Mouse (Mus musculus) G1E (cell line): ENCODE results near the gene Sec14l5. TPM values are rescaled to one million over a fixed set of nuclear protein-coding genes. Genes with fewer than 3 reads are reported as not detected.

Experiments
- ATAC-seq: 2 replicates; pipeline ENCODE4 v1.8.0; 2016; ENCODE audit warnings: mild to moderate bottlenecking; ENCODE audit not compliant: insufficient number of reproducible peaks, poor library complexity, low FRiP score, severe bottlenecking; ENCODE audit errors: extremely low read depth
- DNase-seq: peaks from one replicate; pipeline ENCODE4 v3.0.0; 2012; ENCODE audit warnings: low spot score
- H3K27me3 ChIP-seq: 2 replicates; pipeline ENCODE4 v1.6.1; 2012; ENCODE audit warnings: mild to moderate bottlenecking, low read length, inconsistent platforms; ENCODE audit not compliant: insufficient read depth
- H3K36me3 ChIP-seq: replicated peaks from 2 replicates; pipeline ENCODE3; 2012; ENCODE audit warnings: mild to moderate bottlenecking, inconsistent platforms
- H3K4me1 ChIP-seq: 2 replicates; pipeline ENCODE4 v1.6.1; 2012; ENCODE audit warnings: low read depth, low read length, inconsistent platforms, mixed read lengths; ENCODE audit not compliant: insufficient read depth
- H3K4me3 ChIP-seq: 2 replicates; pipeline ENCODE4 v1.5.1; 2012; ENCODE audit warnings: low read depth, mild to moderate bottlenecking, inconsistent platforms, low read length, moderate library complexity, mixed read lengths
- H3K9me3 ChIP-seq: replicated peaks from 2 replicates; pipeline ENCODE4 v1.6.1; 2012; ENCODE audit warnings: inconsistent platforms
- CTCF ChIP-seq: IDR thresholded peaks from 2 replicates; pipeline ENCODE4 v1.5.1; 2012; ENCODE audit warnings: low read depth, low read length, inconsistent platforms, mixed read lengths
- GATA1 ChIP-seq: IDR thresholded peaks from 2 replicates; pipeline ENCODE4 v1.6.1; 2012; ENCODE audit warnings: borderline replicate concordance, low read length, inconsistent platforms, mixed read lengths
- GATA2 ChIP-seq: IDR thresholded peaks from 2 replicates; pipeline ENCODE4 v1.6.1; 2012; ENCODE audit warnings: low read depth, low read length, inconsistent platforms, borderline replicate concordance
- POLR2AphosphoS5 ChIP-seq: IDR thresholded peaks from 2 replicates; pipeline ENCODE4 v1.6.1; 2012; ENCODE audit warnings: low read depth, low read length, inconsistent platforms; ENCODE audit not compliant: insufficient replicate concordance
- TAL1 ChIP-seq: conservative IDR thresholded peaks from 2 replicates; pipeline ENCODE4 v1.6.1; 2012; ENCODE audit warnings: low read depth, low read length, inconsistent platforms, mixed read lengths
- polyA plus RNA-seq: library from polyadenylated mRNA; stranded (reverse); fragments of >175 nt; gene quantifications from 2 replicates; pipeline ENCODE4 v1.2.3, GENCODE M21; 2012
- total RNA-seq, 2 experiments: library from RNA; stranded (forward) in 1 of 2; stranded (reverse) in 1 of 2; fragments of 200-1000 nt in 1 of 2; fragments of >200 nt in 1 of 2; fragmentation: Nextera tagmentation in 1 of 2; gene quantifications; 2 replicates each; pipeline ENCODE4 v1.2.3; 2014 to 2017

Sec14l5 gene
- total and polyA plus RNA-seq, 3 experiments = 0.11 TPM; not detected in 2

DNA sequence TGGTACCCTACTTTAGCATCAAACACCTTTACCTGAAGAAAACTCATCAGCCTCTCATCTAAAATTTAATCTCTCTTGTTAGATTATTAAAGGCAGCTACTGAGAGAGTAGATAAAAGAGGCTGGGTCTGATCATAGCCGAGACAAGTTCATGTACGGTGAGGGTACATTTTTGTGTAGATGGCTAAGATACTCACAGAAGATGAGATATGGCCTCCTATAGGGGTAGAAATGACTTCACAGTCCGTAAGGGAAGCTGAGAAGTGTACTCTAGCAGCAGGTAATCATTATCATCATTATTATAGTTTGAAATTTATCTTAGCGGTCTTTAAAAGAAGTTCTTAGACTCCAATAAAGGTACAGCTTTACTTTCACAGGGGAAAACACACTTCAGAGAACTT lies 86.1 kb downstream of the Sec14l5 start:
- H3K4me3 ChIP-seq = no peak overlapping the region; the same call in 1 of the 2 replicates
- ATAC-seq = 0 out of 2 replicates have a peak, but pooled peaks have one; percentile 6

GRCm38 (mm10) chr16:5233418-5234313 lies 86.8 kb downstream of the Sec14l5 start, which contains the start of gene Alg1:
Gene Alg1, plus strand, starts transcription at chr16:5233621.
- H3K36me3 ChIP-seq = peaks cover 38% of the 10 kb centered on the region
- no peak for TF ChIP-seq GATA2
- TF ChIP-seq POLR2AphosphoS5 = no peak
- TF ChIP-seq GATA1 = no peak
- TF ChIP-seq TAL1 = no peak
- TF ChIP-seq CTCF = no peak
- ATAC-seq (peak; percentile 90), DNase-seq (peak; percentile 96)
- no peaks in the 10 kb centered on the region for H3K27me3 ChIP-seq
- H3K4me3 ChIP-seq = peak within 1 kb of the TSS; percentile 98
- H3K9me3 ChIP-seq = no peaks in the 10 kb centered on the region
- peaks cover 25% of the 10 kb centered on the region for H3K4me1 ChIP-seq

More for the DNA sequence above, 86.1 kb downstream of the Sec14l5 start:
- no peaks in the 10 kb centered on the region for H3K27me3 ChIP-seq
- no peak for TF ChIP-seq GATA1
- no peak for TF ChIP-seq TAL1
- peaks cover 25% of the 10 kb centered on the region for H3K4me1 ChIP-seq
- no peaks in the 10 kb centered on the region for H3K9me3 ChIP-seq
- peaks cover 31% of the 10 kb centered on the region for H3K36me3 ChIP-seq
- DNase-seq = no peak

Other genes with a start within 250 kb of the Sec14l5 start
- gene Nudt16l1, start 208.3 kb upstream of the Sec14l5 start, total RNA-seq (2014; fragmentation: Nextera tagmentation) = 21.7 and 23.1 TPM in 2 replicates
- 20.5 and 21.6 TPM in 2 replicates for gene Nudt16l1, start 208.3 kb upstream of the Sec14l5 start, total RNA-seq (2017)
- 37.8 and 42.9 TPM in 2 replicates for gene Nudt16l1, start 208.3 kb upstream of the Sec14l5 start, polyA plus RNA-seq
- gene Anks3, start 182.9 kb upstream of the Sec14l5 start, total RNA-seq (2014; fragmentation: Nextera tagmentation) = 32.2 and 36.6 TPM in 2 replicates
- 17.5 and 27.5 TPM in 2 replicates for gene Anks3, start 182.9 kb upstream of the Sec14l5 start, total RNA-seq (2017)
- 24.2 and 24.4 TPM in 2 replicates for gene Anks3, start 182.9 kb upstream of the Sec14l5 start, polyA plus RNA-seq
- not detected in 2 replicates for gene Sept12, start 149.3 kb upstream of the Sec14l5 start, total RNA-seq (2014; fragmentation: Nextera tagmentation)
- 0.05 TPM in 1 of 2 replicates, not detected in the other for gene Sept12, start 149.3 kb upstream of the Sec14l5 start, total RNA-seq (2017)
- 0.07 TPM in 1 of 2 replicates, not detected in the other for gene Sept12, start 149.3 kb upstream of the Sec14l5 start, polyA plus RNA-seq
- gene Smim22, start 139.8 kb upstream of the Sec14l5 start, total RNA-seq (2014; fragmentation: Nextera tagmentation) = not detected in 2 replicates
- gene Smim22, start 139.8 kb upstream of the Sec14l5 start, total RNA-seq (2017) = not detected in 2 replicates
- gene Smim22, start 139.8 kb upstream of the Sec14l5 start, polyA plus RNA-seq = not detected in 2 replicates
- 41.0 and 51.0 TPM in 2 replicates for gene Rogdi, start 133.6 kb upstream of the Sec14l5 start, total RNA-seq (2014; fragmentation: Nextera tagmentation)
- gene Rogdi, start 133.6 kb upstream of the Sec14l5 start, total RNA-seq (2017) = 4.1 and 4.7 TPM in 2 replicates
- gene Rogdi, start 133.6 kb upstream of the Sec14l5 start, polyA plus RNA-seq = 33.3 and 70.0 TPM in 2 replicates
- gene Glyr1, start 97.2 kb upstream of the Sec14l5 start, total RNA-seq (2014; fragmentation: Nextera tagmentation) = 65.1 and 79.1 TPM in 2 replicates
- 103 and 118 TPM in 2 replicates for gene Glyr1, start 97.2 kb upstream of the Sec14l5 start, total RNA-seq (2017)
- 16.8 and 25.9 TPM in 2 replicates for gene Glyr1, start 97.2 kb upstream of the Sec14l5 start, polyA plus RNA-seq
- gene Ubn1, start 97.1 kb upstream of the Sec14l5 start, total RNA-seq (2014; fragmentation: Nextera tagmentation) = 61.9 and 69.8 TPM in 2 replicates
- gene Ubn1, start 97.1 kb upstream of the Sec14l5 start, total RNA-seq (2017) = 55.9 and 56.9 TPM in 2 replicates
- 15.6 and 16.5 TPM in 2 replicates for gene Ubn1, start 97.1 kb upstream of the Sec14l5 start, polyA plus RNA-seq
- gene Ppl, start 14.7 kb upstream of the Sec14l5 start, total RNA-seq (2014; fragmentation: Nextera tagmentation) = not detected in 2 replicates
- gene Ppl, start 14.7 kb upstream of the Sec14l5 start, total RNA-seq (2017) = 0.06 and 0.11 TPM in 2 replicates
- gene Ppl, start 14.7 kb upstream of the Sec14l5 start, polyA plus RNA-seq = not detected in 2 replicates
- gene Nagpa, start 56.9 kb downstream of the Sec14l5 start, total RNA-seq (2014; fragmentation: Nextera tagmentation) = 9.7 and 12.3 TPM in 2 replicates
- 31.3 and 31.6 TPM in 2 replicates for gene Nagpa, start 56.9 kb downstream of the Sec14l5 start, total RNA-seq (2017)
- 21.6 and 22.0 TPM in 2 replicates for gene Nagpa, start 56.9 kb downstream of the Sec14l5 start, polyA plus RNA-seq
- not detected in 2 replicates for gene AU021092, start 75.2 kb downstream of the Sec14l5 start, total RNA-seq (2014; fragmentation: Nextera tagmentation)
- not detected in 2 replicates for gene AU021092, start 75.2 kb downstream of the Sec14l5 start, total RNA-seq (2017)
- not detected in 2 replicates for gene AU021092, start 75.2 kb downstream of the Sec14l5 start, polyA plus RNA-seq
- 13.4 and 16.7 TPM in 2 replicates for gene Alg1, start 86.5 kb downstream of the Sec14l5 start, total RNA-seq (2014; fragmentation: Nextera tagmentation)
- gene Alg1, start 86.5 kb downstream of the Sec14l5 start, total RNA-seq (2017) = 19.6 and 20.2 TPM in 2 replicates
- gene Alg1, start 86.5 kb downstream of the Sec14l5 start, polyA plus RNA-seq = 4.3 and 5.3 TPM in 2 replicates
- gene Eef2kmt, start 108.9 kb downstream of the Sec14l5 start, total RNA-seq (2014; fragmentation: Nextera tagmentation) = 21.2 and 29.9 TPM in 2 replicates
- 20.3 and 24.5 TPM in 2 replicates for gene Eef2kmt, start 108.9 kb downstream of the Sec14l5 start, total RNA-seq (2017)
- 2.7 and 3.6 TPM in 2 replicates for gene Eef2kmt, start 108.9 kb downstream of the Sec14l5 start, polyA plus RNA-seq